Mouse (Mus musculus) cerebellum, postnatal 10 days (tissue): ENCODE measurements around the gene Rrp1b.

ENCODE experiments used
- DNase-seq, 2 experiments: peaks; one replicate each; pipeline ENCODE4 v3.0.0; 2021; ENCODE audit warnings: mixed read lengths in 2 of 2

Rrp1b gene

GRCm38 (mm10) chr17:32035609-32036508, at the start of gene Rrp1b, which contains the start of gene Hsf2bp:
Gene Rrp1b (plus strand): TSS chr17:32036100.
Gene Hsf2bp (minus strand): TSS chr17:32036349.
- peak; percentile 90 to 92 for DNase-seq

GRCm38 (mm10) chr17:31986915-31987314, 49.0 kb upstream of the Rrp1b start:
- no peak for DNase-seq

- no peak for DNase-seq
These were observed 46.9 kb upstream of the Rrp1b start for GRCm38 (mm10) chr17:31989035-31989434.

GRCm38 (mm10) chr17:31992004-31992403, 43.9 kb upstream of the Rrp1b start:
- DNase-seq, result no peak

GRCm38 (mm10) chr17:31993354-31993753, 42.5 kb upstream of the Rrp1b start:
- no peak for DNase-seq

- no peak for DNase-seq
These were observed 41.8 kb upstream of the Rrp1b start for GRCm38 (mm10) chr17:31994132-31994531.

- no peak for DNase-seq
These were observed 40.1 kb upstream of the Rrp1b start for GRCm38 (mm10) chr17:31995784-31996183.

GRCm38 (mm10) chr17:31996331-31996730, 39.6 kb upstream of the Rrp1b start:
- DNase-seq, result no peak

- DNase-seq, result no peak
These were observed 37.5 kb upstream of the Rrp1b start for GRCm38 (mm10) chr17:31998351-31998750.

GRCm38 (mm10) chr17:32003251-32003650, 32.6 kb upstream of the Rrp1b start:
- no peak for DNase-seq

- DNase-seq, result no peak
These were observed 29.1 kb upstream of the Rrp1b start for GRCm38 (mm10) chr17:32006800-32007199.

GRCm38 (mm10) chr17:32011694-32012093, 24.2 kb upstream of the Rrp1b start:
- no peak for DNase-seq

GRCm38 (mm10) chr17:32012254-32012653, 23.6 kb upstream of the Rrp1b start:
- no peak for DNase-seq

GRCm38 (mm10) chr17:32013659-32014058, 22.2 kb upstream of the Rrp1b start:
- no peak for DNase-seq

GRCm38 (mm10) chr17:32016481-32016880, 19.4 kb upstream of the Rrp1b start:
- DNase-seq, result no peak

GRCm38 (mm10) chr17:32018127-32018894, 17.6 kb upstream of the Rrp1b start:
- DNase-seq, result no peak

- no peak for DNase-seq
These were observed 13.9 kb upstream of the Rrp1b start for GRCm38 (mm10) chr17:32021981-32022380.

- no peak for DNase-seq
These were observed 13.3 kb upstream of the Rrp1b start for GRCm38 (mm10) chr17:32022551-32022950.

GRCm38 (mm10) chr17:32023088-32023487, 12.8 kb upstream of the Rrp1b start:
- DNase-seq, result no peak

- DNase-seq, result no peak
These were observed 11.2 kb upstream of the Rrp1b start for GRCm38 (mm10) chr17:32024671-32025073.

GRCm38 (mm10) chr17:32025386-32025785, 10.5 kb upstream of the Rrp1b start:
- peak; percentile 76 to 79 for DNase-seq

GRCm38 (mm10) chr17:32027666-32028065, 8.2 kb upstream of the Rrp1b start:
- DNase-seq, result peak; percentile 33 to 66

- no peak for DNase-seq
These were observed 7.6 kb upstream of the Rrp1b start for GRCm38 (mm10) chr17:32028301-32028700.

GRCm38 (mm10) chr17:32031684-32032083, 4.2 kb upstream of the Rrp1b start:
- DNase-seq, result no peak
